Comparison of ENCODE assay signal across 8 mouse cellular contexts in the genomic region with DNA sequence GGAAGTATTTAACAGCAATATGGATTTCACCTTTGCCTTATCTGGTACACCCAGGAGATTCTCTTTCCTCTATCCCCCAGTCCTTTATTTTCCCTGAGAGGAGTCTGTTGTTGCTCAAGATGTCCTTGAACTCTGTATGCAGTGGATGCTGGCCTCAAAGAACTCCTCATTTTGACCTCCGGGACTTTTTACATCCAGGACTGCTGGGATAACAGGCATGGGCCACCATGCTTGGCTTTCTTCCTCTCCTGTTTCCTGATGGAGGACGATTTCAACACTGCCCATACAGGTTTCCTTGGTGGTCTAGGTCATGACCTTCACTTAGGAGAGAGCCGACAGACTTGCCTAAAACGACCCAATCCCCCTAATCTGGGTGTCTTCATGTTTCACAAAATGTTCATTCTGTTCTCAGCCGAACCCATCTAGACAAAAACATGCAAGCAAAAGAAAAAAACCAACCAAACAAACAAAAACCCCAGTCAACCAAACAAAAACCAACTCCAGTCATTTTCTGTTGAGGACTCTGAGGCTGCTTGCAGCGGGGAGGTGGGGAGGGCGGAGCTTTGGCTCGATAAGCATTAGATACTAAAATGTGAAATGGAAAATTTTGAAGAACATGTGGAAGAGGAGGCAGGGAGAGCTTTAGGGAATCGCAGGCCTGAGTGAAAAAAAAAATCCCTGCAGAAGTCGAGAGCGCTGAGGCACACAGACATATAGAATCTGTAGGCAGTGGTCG. TPM values are rescaled to one million over a fixed set of nuclear protein-coding genes. Genes with fewer than 3 reads are reported as not detected.
DNase-seq lines count a peak whose midpoint lies in the region; ATAC-seq and TF ChIP-seq lines count a peak whose summit lies in the region.

No protein-coding gene starts in this region.

- peak overlapping the region; percentile 45 to 71 for H3K4me3 ChIP-seq in ES-E14 (ENCODE audit: insufficient read depth in 1 of 2, low read depth in 1 of 2, low read length in 2 of 2, poor library complexity in 1 of 2, severe bottlenecking in 1 of 2)
- peak overlapping the region; percentile 98 for H3K4me3 ChIP-seq in limb, embryonic 15.5 days
- H3K4me3 ChIP-seq in stomach, embryonic 14.5 days (ENCODE audit: low read depth, low read length), result peak overlapping the region; percentile 38

- intact Hi-C loops in heart, postnatal 10 days (cut with DNase I), result no loop called here

- H3K36me3 ChIP-seq in ES-E14 (ENCODE audit: control insufficient read depth, insufficient read depth, low read length, poor library complexity, severe bottlenecking), result no peaks in the 10 kb centered on the region
- no peaks in the 10 kb centered on the region for H3K36me3 ChIP-seq in limb, embryonic 15.5 days
- H3K36me3 ChIP-seq in stomach, embryonic 14.5 days (ENCODE audit: control insufficient read depth, insufficient read depth, low read length), result no peaks in the 10 kb centered on the region

- in situ Hi-C loops in ES-E14 (cut with MboI; ENCODE audit: low sequenced_read_pairs in 2 of 2, unreplicated experiment in 2 of 2), result no loop called here

- ATAC-seq in limb, embryonic 15.5 days (ENCODE audit: insufficient number of reproducible peaks, low FRiP score, low TSS enrichment, low read depth), result no peak
- ATAC-seq in stomach, embryonic 14.5 days (ENCODE audit: insufficient number of reproducible peaks, insufficient read depth, low FRiP score, low read depth), result no peak

- peak overlapping the region; percentile 69 for H3K4me2 ChIP-seq in limb, embryonic 15.5 days
- H3K4me2 ChIP-seq in stomach, embryonic 14.5 days (replicated peaks; ENCODE audit: low read depth, low read length), result peak overlapping the region; percentile 44

- H3K27ac ChIP-seq in ES-E14 (ENCODE audit: insufficient read depth, low read depth, low read length, poor library complexity, severe bottlenecking), result peak overlapping the region; percentile 61; the same call in 1 of the 2 replicates
- peak overlapping the region; percentile 94 for H3K27ac ChIP-seq in limb, embryonic 15.5 days
- peak overlapping the region; percentile 85 for H3K27ac ChIP-seq in stomach, embryonic 14.5 days (ENCODE audit: low read length)

- 11% methylated on average over 12 of the region's 12 CpGs for WGBS in limb, embryonic 15.5 days
- 7% methylated on average over 12 of the region's 12 CpGs for WGBS in stomach, embryonic 14.5 days

- H3K27me3 ChIP-seq in limb, embryonic 15.5 days, result no peaks in the 10 kb centered on the region
- H3K27me3 ChIP-seq in stomach, embryonic 14.5 days (ENCODE audit: control insufficient read depth, insufficient read depth, low read length), result no peaks in the 10 kb centered on the region

- peak overlapping the region; percentile 60; the same call in 1 of the 2 replicates for H3K9ac ChIP-seq in ES-E14 (ENCODE audit: insufficient read depth, low read depth, low read length, poor library complexity, severe bottlenecking)
- peak overlapping the region; percentile 55 for H3K9ac ChIP-seq in limb, embryonic 15.5 days
- H3K9ac ChIP-seq in stomach, embryonic 14.5 days (replicated peaks; ENCODE audit: low read depth, low read length), result peak overlapping the region; percentile 10; the same call in 1 of the 2 replicates

- peak; percentile 6 to 10 for DNase-seq in heart, adult 9 months (ENCODE audit: low spot score in 2 of 2)
- no peak for DNase-seq in heart, postnatal 10 days
- no peak for DNase-seq in ES-E14 (ENCODE audit: low read depth, low spot score)
- peak; percentile 7 for DNase-seq in embryo, embryonic 11.5 days (ENCODE audit: low read depth, low spot score)
- peak; percentile 6 for DNase-seq in heart, postnatal 4 days
- no peak for DNase-seq in gastrocnemius, postnatal 10 days

- peaks cover 0 to 6% of the 10 kb centered on the region in 2 experiments; a peak in 3 of 4 replicates for H3K4me1 ChIP-seq in ES-E14 (ENCODE audit: control insufficient read depth in 2 of 2, insufficient read depth in 2 of 2, low read length in 2 of 2, poor library complexity in 1 of 2)
- H3K4me1 ChIP-seq in limb, embryonic 15.5 days, result peaks cover 11% of the 10 kb centered on the region; the same call in 1 of the 2 replicates
- H3K4me1 ChIP-seq in stomach, embryonic 14.5 days (ENCODE audit: control insufficient read depth, insufficient read depth, low read length), result 0 out of 2 replicates have a peak, but pooled peaks cover 6% of the 10 kb centered on the region

- H3K9me3 ChIP-seq in ES-E14 (ENCODE audit: control insufficient read depth, insufficient read depth, low read depth, low read length), result no peaks in the 10 kb centered on the region
- H3K9me3 ChIP-seq in limb, embryonic 15.5 days, result no peaks in the 10 kb centered on the region
- H3K9me3 ChIP-seq in stomach, embryonic 14.5 days (ENCODE audit: control insufficient read depth, low read depth, low read length), result no peaks in the 10 kb centered on the region

TF ChIP-seq in ES-E14, 5 proteins besides CTCF, POLR2A, EP300 and RAD21:
- no peak for TF ChIP-seq CHD2 (IDR thresholded peaks at IDR 0.05; ENCODE audit: low read depth, low read length)
- TF ChIP-seq HCFC1 (IDR thresholded peaks at IDR 0.05; ENCODE audit: borderline replicate concordance, insufficient read depth, low read length), result no peak
- no peak for TF ChIP-seq ZC3H11A (IDR thresholded peaks at IDR 0.05; ENCODE audit: borderline replicate concordance, low read depth, low read length)
TF ChIP-seq in ES-E14: peak in this region for 0.

RNA-seq across cellular contexts. Expression of gene Nmt2, which starts 1.0 kb away (rescaled TPM):
- 10 to 100 TPM; 15.3 to 17.6 TPM for total RNA-seq in heart, postnatal 10 days (2021)
- total RNA-seq in ES-E14 (2012; rRNA removed), result 34.1 and 36.8 TPM in 2 replicates
- 10 to 100 TPM; 19.2 to 19.9 TPM for total RNA-seq in heart, postnatal 4 days (2021)
- polyA plus RNA-seq in limb, embryonic 15.5 days (2015; fragmentation: Nextera tagmentation; extraction: Ambion mirVana), result 34.1 and 36.6 TPM in 2 replicates
- 49.5 and 49.8 TPM in 2 replicates for polyA plus RNA-seq in stomach, embryonic 14.5 days (2014; fragmentation: Nextera tagmentation; extraction: Ambion mirVana)
- 10 to 100 TPM in 1 of 2 experiments, 1 to 10 TPM in 1; 9.9 to 14.3 TPM for total RNA-seq in gastrocnemius, postnatal 10 days (2021)

RNA-seq across cellular contexts. Expression of gene Rpp38, which starts 49.4 kb away (rescaled TPM):
- total RNA-seq in heart, postnatal 10 days (2021), result 1 to 10 TPM; 5.8 to 6.4 TPM
- total RNA-seq in ES-E14 (2012; rRNA removed), result 12.0 and 20.2 TPM in 2 replicates
- 1 to 10 TPM; 6.7 to 7.2 TPM for total RNA-seq in heart, postnatal 4 days (2021)
- polyA plus RNA-seq in limb, embryonic 15.5 days (2015; fragmentation: Nextera tagmentation; extraction: Ambion mirVana), result 20.2 and 20.7 TPM in 2 replicates
- 23.3 and 25.4 TPM in 2 replicates for polyA plus RNA-seq in stomach, embryonic 14.5 days (2014; fragmentation: Nextera tagmentation; extraction: Ambion mirVana)
- 1 to 10 TPM; 6.2 to 9.1 TPM for total RNA-seq in gastrocnemius, postnatal 10 days (2021)

RNA-seq across cellular contexts. Expression of gene Acbd7, which starts 52.9 kb away (rescaled TPM):
- total RNA-seq in heart, postnatal 10 days (2021), result not detected
- total RNA-seq in ES-E14 (2012; rRNA removed), result 2.5 and 3.7 TPM in 2 replicates
- under 1 TPM in 1 of 2 experiments, not detected in 1; 0.56 TPM for total RNA-seq in heart, postnatal 4 days (2021)
- polyA plus RNA-seq in limb, embryonic 15.5 days (2015; fragmentation: Nextera tagmentation; extraction: Ambion mirVana), result 0.61 and 1.2 TPM in 2 replicates
- 1.1 and 1.4 TPM in 2 replicates for polyA plus RNA-seq in stomach, embryonic 14.5 days (2014; fragmentation: Nextera tagmentation; extraction: Ambion mirVana)
- under 1 TPM; 0.49 to 0.93 TPM for total RNA-seq in gastrocnemius, postnatal 10 days (2021)

Comparison
In these comparisons a context has a peak if more than half of its experiments do, and no peak if none do; other contexts are left out.
1. DNase-seq: peak in heart, adult 9 months (2 of 2), embryo, embryonic 11.5 days (single experiment) and heart, postnatal 4 days (single experiment); none in heart, postnatal 10 days (0 of 2), ES-E14 (single experiment) and gastrocnemius, postnatal 10 days (single experiment).
2. H3K4me3 ChIP-seq: peak in every context shown above with its lines; median percentile 98 in limb, embryonic 15.5 days; 58 in ES-E14; 38 in stomach, embryonic 14.5 days.
3. H3K9ac ChIP-seq: peak in every context shown above with its lines; median percentile 60 in ES-E14; 55 in limb, embryonic 15.5 days; 10 in stomach, embryonic 14.5 days.
4. Peak in every context shown above with its lines, with median percentiles within 50 percentile points of each other: H3K27ac ChIP-seq.